Mouse (Mus musculus): ENCODE results near the gene Ssc4d.
A peak's percentile ranks its signal among the peaks of the same experiment; 100 is the strongest.

The Ssc4d gene

DNA sequence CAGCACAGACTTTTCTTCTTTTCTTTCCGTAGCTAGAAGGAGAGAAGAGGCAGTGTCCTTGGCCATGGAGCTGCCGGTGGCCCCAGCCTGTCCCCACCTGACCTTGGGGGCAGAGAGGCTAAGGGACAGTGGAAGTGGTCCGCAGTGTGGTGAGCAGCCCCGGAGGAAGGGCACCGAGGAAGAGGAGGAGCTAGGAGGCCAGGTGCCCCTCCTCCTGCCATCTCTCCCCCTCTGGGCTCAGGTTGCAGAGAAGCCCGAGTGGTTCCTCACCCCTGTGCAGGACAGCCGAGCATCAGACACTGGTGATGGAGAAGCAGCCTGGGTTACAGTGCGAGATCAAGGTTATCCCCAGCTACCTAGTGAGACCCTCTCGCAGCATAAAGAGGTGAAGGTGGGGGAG, at the start of gene Ssc4d:
Gene Ssc4d, minus strand, starts transcription at position 167 of the 400 bp plus-strand sequence.
- DNase-seq, result no peak

DNA sequence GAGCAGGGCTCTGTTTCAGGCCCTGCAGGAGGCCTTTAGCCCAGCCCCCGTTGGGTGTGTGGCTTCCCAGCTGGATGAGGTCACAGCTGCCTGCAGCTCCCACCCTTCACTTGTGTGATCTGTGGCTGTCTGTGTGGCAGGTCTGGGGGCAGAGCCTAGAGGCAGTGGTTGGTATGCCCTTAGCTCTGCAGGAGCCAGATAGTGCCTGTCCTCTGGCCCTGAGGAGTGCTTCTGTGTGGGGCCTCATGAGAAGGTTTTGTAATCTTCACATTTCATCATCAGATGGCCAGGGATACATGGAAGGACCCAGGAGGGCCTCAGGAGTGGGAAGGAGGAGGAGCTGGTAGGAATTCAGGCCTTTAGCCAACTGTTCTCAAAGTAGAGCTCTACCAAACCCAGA, 45.6 kb upstream of the Ssc4d start:
- no peak for DNase-seq

DNA sequence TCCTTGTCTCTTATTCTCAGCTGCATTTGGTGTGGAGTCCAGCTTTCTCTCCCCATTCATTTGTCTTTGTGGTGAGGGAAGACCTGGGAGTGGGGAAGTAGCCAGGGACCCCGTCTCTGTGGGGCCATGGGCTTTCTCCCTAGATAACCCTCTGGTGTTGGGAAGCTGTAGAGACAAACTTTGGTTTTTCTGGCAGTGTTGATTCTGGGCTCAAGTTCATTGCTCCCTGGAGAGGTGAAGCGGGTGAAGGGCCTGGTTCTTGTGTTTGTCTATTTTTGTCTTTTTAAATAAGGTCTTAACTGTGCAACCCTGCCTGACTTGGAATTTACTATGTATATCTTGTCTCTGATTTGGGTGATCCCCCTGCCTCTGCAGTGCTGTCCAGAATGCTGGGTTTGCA, 44.4 kb upstream of the Ssc4d start:
- DNase-seq, result no peak

- DNase-seq, result no peak
These were observed 42.9 kb upstream of the Ssc4d start for GRCm38 (mm10) chr5:136017262-136017661.

DNA sequence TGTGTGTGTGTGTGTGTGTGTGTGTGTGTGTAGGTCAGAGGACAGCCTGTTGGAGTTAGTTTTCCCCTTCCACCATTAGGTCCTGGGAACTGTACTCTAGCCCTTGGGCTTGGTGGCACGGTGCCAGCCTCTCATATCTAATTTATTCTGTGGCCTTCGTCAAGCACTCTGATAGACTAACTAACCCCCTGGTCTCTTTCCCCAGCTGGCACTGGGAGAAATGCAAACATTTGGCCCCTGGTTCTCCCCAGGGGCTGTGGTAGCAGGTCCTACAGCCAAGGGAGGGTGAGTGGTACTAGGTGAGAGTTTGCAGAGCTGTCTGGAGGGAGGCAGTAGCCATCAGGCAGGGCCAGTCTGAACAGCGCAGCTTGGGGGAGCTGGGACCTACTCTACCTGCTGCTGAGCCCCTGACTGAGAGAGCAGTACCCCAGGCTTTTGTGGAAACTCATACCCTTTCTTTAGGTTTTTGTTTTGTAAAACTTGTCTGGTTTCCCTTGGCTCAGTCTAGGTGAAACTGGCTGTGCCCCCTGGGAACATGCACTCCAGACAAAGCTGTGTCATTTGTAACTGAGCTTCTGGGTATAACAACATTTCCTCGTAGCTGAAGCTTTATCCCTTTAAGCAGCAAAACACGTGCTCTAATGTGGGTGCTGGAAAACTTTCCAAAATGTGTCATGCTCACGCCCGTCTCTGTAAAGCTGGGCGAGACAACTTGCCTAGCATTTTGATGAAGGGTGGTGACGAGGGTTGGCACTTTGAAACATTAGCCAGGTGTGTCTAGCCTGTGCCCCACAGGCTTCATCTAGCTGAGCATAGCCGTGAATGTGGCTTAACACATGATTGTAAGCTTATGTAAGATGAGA, 41.9 kb upstream of the Ssc4d start:
- DNase-seq, result no peak

GRCm38 (mm10) chr5:136015586-136015985, 41.3 kb upstream of the Ssc4d start:
- no peak for DNase-seq

DNA sequence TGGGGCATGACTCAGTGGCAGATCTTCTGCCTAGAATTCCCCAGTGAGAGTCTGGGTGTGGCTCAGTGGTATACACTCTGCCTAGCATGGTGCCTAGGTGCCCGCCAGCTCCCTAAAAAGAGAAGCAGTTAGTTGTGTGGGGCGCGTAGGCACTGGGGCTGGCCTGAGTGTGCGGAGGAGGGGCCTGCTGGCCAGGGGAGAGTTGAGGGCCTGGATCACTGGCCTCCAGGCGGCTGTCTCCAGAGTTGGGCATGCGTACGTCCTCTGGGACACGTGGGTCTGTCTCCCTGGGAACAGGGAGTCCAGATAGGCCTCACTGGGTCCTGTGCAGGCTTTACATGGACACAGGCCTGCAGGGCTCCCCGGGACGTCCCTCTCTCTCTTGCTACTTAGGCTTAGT, 40.5 kb upstream of the Ssc4d start:
- DNase-seq, result no peak

- no peak for DNase-seq
These were observed 33.4 kb upstream of the Ssc4d start for GRCm38 (mm10) chr5:136007745-136008144.

- no peak for DNase-seq
These were observed 30.2 kb upstream of the Ssc4d start for GRCm38 (mm10) chr5:136004537-136004936.

- DNase-seq, result peak in 1 of 2 experiments; percentile 28
These were observed 28.4 kb upstream of the Ssc4d start for GRCm38 (mm10) chr5:136002751-136003151.

GRCm38 (mm10) chr5:136002325-136002724, 28.0 kb upstream of the Ssc4d start:
- DNase-seq, result no peak

DNA sequence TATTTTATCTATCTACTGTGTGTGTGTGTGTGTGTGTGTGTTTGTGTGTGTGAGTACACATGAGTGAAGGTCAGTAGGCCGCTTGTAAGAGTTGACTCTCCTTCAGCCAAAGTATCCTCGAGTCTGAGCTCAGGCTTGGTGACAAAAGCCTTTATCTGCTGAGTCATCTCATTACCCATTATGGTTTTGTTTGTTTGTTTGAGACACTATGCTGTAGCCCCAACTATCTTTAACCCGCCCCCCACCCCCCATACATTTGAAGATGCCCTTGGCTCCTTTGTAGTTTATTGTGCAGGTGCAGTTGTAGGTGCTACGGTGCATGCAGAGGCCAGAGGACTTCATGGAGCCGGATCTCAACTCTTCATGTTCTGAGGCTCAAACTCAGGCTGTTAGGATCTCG, 26.9 kb upstream of the Ssc4d start:
- no peak for DNase-seq

- DNase-seq, result no peak
These were observed 21.8 kb upstream of the Ssc4d start for GRCm38 (mm10) chr5:135996162-135996561.

- peak; percentile 89 to 90 for DNase-seq
These were observed 20.7 kb upstream of the Ssc4d start, which contains the start of gene Dtx2 for GRCm38 (mm10) chr5:135994725-135995687. Gene Dtx2 (plus strand): TSS chr5:135994800.

GRCm38 (mm10) chr5:135994335-135994724, 20.0 kb upstream of the Ssc4d start:
- no peak for DNase-seq

DNA sequence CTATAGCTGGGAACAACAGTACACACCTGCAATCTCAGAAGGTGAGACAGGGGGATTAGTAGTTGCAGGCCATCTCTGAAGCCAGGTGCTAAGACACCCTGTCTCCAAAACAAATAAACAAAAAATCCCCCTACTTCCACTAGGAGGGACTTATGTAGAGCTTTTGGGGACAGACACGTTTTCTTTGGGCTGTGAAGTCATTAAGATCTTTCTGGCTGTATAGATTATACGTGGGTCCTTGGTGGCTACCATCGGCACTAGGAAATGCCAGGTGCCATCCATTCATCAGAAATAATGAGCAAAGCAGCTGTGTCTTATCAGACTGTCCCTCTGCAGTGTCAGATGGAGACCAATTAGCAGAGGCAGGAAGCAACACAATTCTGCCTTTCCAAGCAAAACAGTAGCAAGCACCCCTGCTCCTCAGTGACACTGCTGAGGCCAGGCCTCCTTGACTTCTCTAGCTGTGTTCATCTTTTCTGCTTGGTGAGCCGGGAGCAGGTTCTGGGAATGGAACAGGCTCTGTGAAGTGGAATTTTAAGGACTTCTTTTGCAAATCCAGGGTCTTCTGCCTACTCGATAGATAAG, 19.1 kb upstream of the Ssc4d start:
- DNase-seq, result no peak

DNA sequence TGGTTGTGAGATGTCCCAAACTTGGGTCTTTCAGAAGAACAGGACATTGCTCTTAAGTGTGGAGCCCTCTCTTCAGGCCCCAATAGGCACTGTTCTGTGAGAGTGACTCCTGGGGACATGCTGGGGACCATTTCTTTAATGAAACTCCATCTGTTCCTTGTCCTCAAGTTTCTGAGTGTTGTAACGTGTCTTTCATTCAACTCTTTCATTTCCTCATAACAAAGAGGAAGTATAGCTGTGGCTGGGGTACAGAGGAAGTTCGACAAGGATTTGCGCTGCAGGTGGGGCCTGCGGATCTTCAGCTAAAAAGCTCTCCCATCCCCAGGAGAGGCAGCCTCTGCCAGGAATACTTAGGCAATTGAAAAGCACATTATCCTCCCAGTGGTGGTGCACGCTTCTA, 16.3 kb upstream of the Ssc4d start:
- DNase-seq, result no peak

DNA sequence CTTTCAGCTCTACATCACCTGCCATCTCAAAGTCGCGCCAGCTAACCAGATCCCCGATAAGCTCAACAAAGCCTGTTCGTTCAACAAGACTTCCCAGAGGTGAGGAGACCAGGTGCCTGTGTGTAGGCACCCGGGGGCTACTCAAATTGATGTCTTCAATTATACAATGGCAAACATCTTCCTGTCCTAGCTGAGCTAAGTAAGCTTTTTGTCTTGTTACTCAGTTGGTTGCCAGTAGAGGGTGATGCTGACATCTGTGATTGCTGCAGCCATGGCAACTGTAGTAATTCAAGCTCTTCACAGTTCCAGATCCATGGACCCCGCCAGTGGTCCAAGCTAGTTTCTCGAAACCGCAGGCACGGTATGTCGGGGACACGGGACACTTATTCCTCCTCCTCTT, 12.9 kb upstream of the Ssc4d start:
- DNase-seq, result no peak

GRCm38 (mm10) chr5:135984546-135985044, 10.3 kb upstream of the Ssc4d start:
- DNase-seq, result no peak

- peak in 1 of 2 experiments; percentile 21 for DNase-seq
These were observed 8.1 kb upstream of the Ssc4d start for GRCm38 (mm10) chr5:135982398-135982797.

DNA sequence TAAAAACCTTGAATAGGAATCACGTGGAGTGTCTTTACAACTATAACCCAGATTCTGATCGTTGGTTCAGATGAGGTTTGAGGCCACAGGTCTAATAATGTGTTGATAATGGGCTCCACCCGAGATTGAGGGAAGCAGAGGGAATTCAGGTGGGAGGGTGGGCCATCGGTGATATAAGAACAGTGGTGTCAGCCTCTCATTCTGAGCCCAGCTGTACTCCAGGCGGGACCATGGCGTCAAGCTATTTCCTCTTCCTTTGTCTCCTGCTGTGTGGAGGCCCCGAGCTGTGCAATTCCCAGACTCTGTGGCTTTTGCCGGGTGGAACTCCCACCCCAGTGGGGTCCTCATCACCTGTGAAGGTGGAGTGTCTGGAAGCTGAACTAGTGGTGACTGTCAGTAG, 5.6 kb upstream of the Ssc4d start, which contains the start of gene Zp3:
Gene Zp3, plus strand, starts transcription at position 196 of the 400 bp plus-strand sequence.
- no peak for DNase-seq

DNA sequence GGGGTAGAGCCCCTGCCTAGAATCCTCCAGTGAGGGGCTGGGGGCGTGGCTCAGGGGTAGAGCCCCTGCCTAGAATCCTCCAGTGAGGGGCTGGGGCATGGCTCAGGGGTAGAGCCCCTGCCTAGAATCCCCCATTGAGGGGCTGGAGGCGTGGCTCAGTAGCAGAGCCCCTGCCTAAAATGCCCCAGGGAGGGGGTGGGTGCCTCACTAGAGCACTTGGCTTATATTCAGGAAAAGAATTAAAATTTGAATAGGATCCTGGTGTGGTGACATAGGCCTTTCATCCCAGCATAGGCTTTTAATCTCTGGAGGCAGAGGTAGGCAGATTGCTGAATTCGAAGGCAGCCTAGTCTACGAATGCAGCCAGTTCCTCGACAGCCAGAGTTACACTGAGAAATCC, 5.0 kb upstream of the Ssc4d start:
- no peak for DNase-seq

All from thymus, postnatal 36 days (tissue).